Mouse (Mus musculus): ENCODE data around the gene Fig4.

DNA sequence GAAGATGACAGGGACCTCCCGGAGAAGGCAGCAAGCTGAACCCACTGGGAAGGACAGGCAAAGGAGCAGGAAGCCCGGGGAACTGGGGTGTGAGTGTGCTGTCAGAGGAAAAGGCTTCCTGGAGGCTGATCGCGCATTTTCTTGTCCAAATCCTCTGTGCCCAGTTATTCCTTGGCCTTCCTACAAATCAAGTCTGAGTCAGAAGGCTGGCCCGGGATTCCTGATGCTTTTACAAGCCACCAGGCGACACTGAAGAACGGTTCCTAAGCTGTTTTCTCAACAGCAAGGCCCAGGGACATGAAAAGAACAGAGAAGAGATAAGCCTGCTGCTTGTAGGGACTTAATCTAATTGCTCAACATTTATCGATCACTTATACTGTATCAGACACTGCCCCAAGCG, 68.5 kb downstream of the Fig4 start:
- TF ChIP-seq EP300 (IDR thresholded peaks at IDR 0.05; ENCODE audit: low read depth): no peak
- TF ChIP-seq CTCF (IDR thresholded peaks at IDR 0.05; ENCODE audit: low read depth): no peak
